Mouse (Mus musculus) ovary, adult 18-20 months (tissue): Measurements from ENCODE around the gene C730034F03Rik.
"Not testable (repeated sequence)": the region's sequence is repeated elsewhere in the genome, so short reads cannot be mapped to it uniquely, and the experiment has no call there.

ENCODE experiments used
- DNase-seq: peaks from one replicate; pipeline ENCODE4 v3.0.0; 2022; ENCODE audit warnings: low spot score, mixed read lengths

Gene C730034F03Rik

GRCm38 (mm10) chr15:89429352-89430221 lies at the start of gene C730034F03Rik, which contains the start of the genes Gm44502 and Chkb:
Gene C730034F03Rik (plus strand): TSS chr15:89429589.
Gene Gm44502 (minus strand): TSS chr15:89429696.
Gene Chkb (minus strand): TSS chr15:89429908.
- peak; percentile 90 for DNase-seq

GRCm38 (mm10) chr15:89384617-89385016 lies 44.8 kb upstream of the C730034F03Rik start, which contains the start of gene Klhdc7b:
Gene Klhdc7b (plus strand): TSS chr15:89384917.
- no peak for DNase-seq

GRCm38 (mm10) chr15:89387127-89387526 lies 42.3 kb upstream of the C730034F03Rik start:
- DNase-seq = no peak

- no peak for DNase-seq
Measured at GRCm38 (mm10) chr15:89390081-89390480, 39.3 kb upstream of the C730034F03Rik start.

GRCm38 (mm10) chr15:89396883-89397282 lies 32.5 kb upstream of the C730034F03Rik start:
- DNase-seq = no peak

- DNase-seq = no peak
Measured at GRCm38 (mm10) chr15:89398146-89398545, 31.2 kb upstream of the C730034F03Rik start.

GRCm38 (mm10) chr15:89399716-89400115 lies 29.7 kb upstream of the C730034F03Rik start:
- DNase-seq = no peak

- no peak for DNase-seq
Measured at GRCm38 (mm10) chr15:89402471-89402870, 26.9 kb upstream of the C730034F03Rik start.

GRCm38 (mm10) chr15:89404831-89405623 lies 24.4 kb upstream of the C730034F03Rik start:
- DNase-seq = no peak

GRCm38 (mm10) chr15:89406691-89407090 lies 22.7 kb upstream of the C730034F03Rik start:
- DNase-seq = no peak

GRCm38 (mm10) chr15:89410118-89410517 lies 19.3 kb upstream of the C730034F03Rik start, which contains the start of gene Syce3:
Gene Syce3 (minus strand): TSS chr15:89410503.
- DNase-seq = no peak

GRCm38 (mm10) chr15:89415282-89415681 lies 14.1 kb upstream of the C730034F03Rik start:
- DNase-seq = no peak

- no peak for DNase-seq
Measured at GRCm38 (mm10) chr15:89421938-89422337, 7.5 kb upstream of the C730034F03Rik start.

GRCm38 (mm10) chr15:89424621-89425020 lies 4.8 kb upstream of the C730034F03Rik start:
- no peak for DNase-seq

GRCm38 (mm10) chr15:89425711-89426121 lies 3.7 kb upstream of the C730034F03Rik start, which contains the start of gene Cpt1b:
Gene Cpt1b (minus strand): TSS chr15:89425863.
- no peak for DNase-seq

GRCm38 (mm10) chr15:89426716-89427115 lies 2.7 kb upstream of the C730034F03Rik start:
- DNase-seq = no peak

GRCm38 (mm10) chr15:89428136-89428790 lies 1.1 kb upstream of the C730034F03Rik start:
- no peak for DNase-seq

- no peak for DNase-seq
Measured at GRCm38 (mm10) chr15:89428821-89429351, 503 bp upstream of the C730034F03Rik start.

- no peak for DNase-seq
Measured at GRCm38 (mm10) chr15:89430341-89430740, 952 bp downstream of the C730034F03Rik start.

GRCm38 (mm10) chr15:89430771-89431170 lies 1.4 kb downstream of the C730034F03Rik start:
- DNase-seq = not testable (repeated sequence)

GRCm38 (mm10) chr15:89431271-89431670 lies 1.9 kb downstream of the C730034F03Rik start:
- no peak for DNase-seq

- no peak for DNase-seq
Measured at GRCm38 (mm10) chr15:89431806-89432205, 2.4 kb downstream of the C730034F03Rik start.
